Mouse (Mus musculus): Measurements from ENCODE around the gene Slc35f2. TPM values are rescaled to one million over a fixed set of nuclear protein-coding genes. Genes with fewer than 3 reads are reported as not detected.

The Slc35f2 gene
- total and polyA plus RNA-seq, 3 experiments = not detected

GRCm38 (mm10) chr9:53802921-53803320, 31.6 kb downstream of the Slc35f2 start:
- H3K4me3 ChIP-seq (ENCODE audit: control insufficient read depth in 1 of 2, insufficient read depth in 1 of 2, low read depth in 2 of 2, low read length in 2 of 2) = no peak overlapping the region
- no peaks in the 10 kb centered on the region for H3K9me3 ChIP-seq (replicated peaks; ENCODE audit: insufficient read depth, low read length)
- DNase-seq (ENCODE audit: low read depth, low spot score) = no peak
- TF ChIP-seq CHD1 (IDR thresholded peaks at IDR 0.05; ENCODE audit: low read depth, low read length) = no peak
- TF ChIP-seq EP300 (IDR thresholded peaks at IDR 0.05; ENCODE audit: low read depth in 1 of 2, low read length in 2 of 2) = no peak
- TF ChIP-seq POLR2AphosphoS5 (IDR thresholded peaks at IDR 0.05; ENCODE audit: borderline replicate concordance, low read depth, low read length) = no peak
- no peak for TF ChIP-seq NELFE (IDR thresholded peaks at IDR 0.05; ENCODE audit: low read depth, low read length)
- no peak for TF ChIP-seq JUND (IDR thresholded peaks at IDR 0.05; ENCODE audit: low read depth, low read length)
- no peak for TF ChIP-seq HCFC1 (IDR thresholded peaks at IDR 0.05; ENCODE audit: low read depth, low read length)
- no peak for TF ChIP-seq E2F4 (IDR thresholded peaks at IDR 0.05; ENCODE audit: borderline replicate concordance, low read depth, low read length)
- no peak for TF ChIP-seq TAL1 (IDR thresholded peaks at IDR 0.05; ENCODE audit: low read length)
- TF ChIP-seq MXI1 (IDR thresholded peaks at IDR 0.05; ENCODE audit: low read depth, low read length) = no peak
- TF ChIP-seq ZMIZ1 (IDR thresholded peaks at IDR 0.05; ENCODE audit: low read depth, low read length) = no peak
- TF ChIP-seq MAFK (IDR thresholded peaks at IDR 0.05; ENCODE audit: borderline replicate concordance, low read depth, low read length) = no peak
- TF ChIP-seq ELF1 (IDR thresholded peaks at IDR 0.05; ENCODE audit: low read depth, low read length) = no peak
- TF ChIP-seq UBTF (IDR thresholded peaks at IDR 0.05; ENCODE audit: borderline replicate concordance, insufficient read depth, low read depth, low read length) = no peak
- TF ChIP-seq KAT2A (conservative IDR thresholded peaks at IDR 0.05; ENCODE audit: low read depth, low read length) = no peak
- no peaks in the 10 kb centered on the region for H3K36me3 ChIP-seq (ENCODE audit: control insufficient read depth in 1 of 2, insufficient read depth in 2 of 2, low read length in 2 of 2)
- H3K79me2 ChIP-seq (ENCODE audit: control insufficient read depth, insufficient read depth, low read length, poor library complexity) = no peaks in the 10 kb centered on the region
- no peaks in the 10 kb centered on the region for H3K27me3 ChIP-seq (ENCODE audit: control insufficient read depth in 1 of 2, insufficient read depth in 2 of 2, low read length in 2 of 2)
- H3K9ac ChIP-seq (ENCODE audit: control insufficient read depth, low read depth, low read length, poor library complexity, severe bottlenecking) = no peak overlapping the region
- no peak overlapping the region for H3K27ac ChIP-seq (ENCODE audit: control insufficient read depth, low read depth, low read length)
- no peaks in the 10 kb centered on the region for H3K4me1 ChIP-seq (ENCODE audit: control insufficient read depth in 1 of 2, insufficient read depth in 2 of 2, low read length in 2 of 2)

GRCm38 (mm10) chr9:53806496-53807086, 35.3 kb downstream of the Slc35f2 start:
- H3K9me3 ChIP-seq (replicated peaks; ENCODE audit: insufficient read depth, low read length) = no peaks in the 10 kb centered on the region
- H3K9ac ChIP-seq (ENCODE audit: control insufficient read depth, low read depth, low read length, poor library complexity, severe bottlenecking) = no peak overlapping the region
- TF ChIP-seq GATA1 (IDR thresholded peaks at IDR 0.05; ENCODE audit: low read depth, low read length) = no peak
- TF ChIP-seq RAD21 (IDR thresholded peaks at IDR 0.05; ENCODE audit: low read depth, low read length) = no peak
- no peak for TF ChIP-seq SMC3 (IDR thresholded peaks at IDR 0.05; ENCODE audit: low read depth, low read length)
- TF ChIP-seq E2F4 (IDR thresholded peaks at IDR 0.05; ENCODE audit: borderline replicate concordance, low read depth, low read length) = no peak
- TF ChIP-seq MAFK (IDR thresholded peaks at IDR 0.05; ENCODE audit: borderline replicate concordance, low read depth, low read length) = no peak
- no peak for TF ChIP-seq POLR2AphosphoS2 (IDR thresholded peaks at IDR 0.05; ENCODE audit: low read length)
- no peak for TF ChIP-seq NRF1 (IDR thresholded peaks at IDR 0.05; ENCODE audit: insufficient read depth, low read depth, low read length, poor library complexity, severe bottlenecking)
- TF ChIP-seq KAT2A (conservative IDR thresholded peaks at IDR 0.05; ENCODE audit: low read depth, low read length) = no peak
- TF ChIP-seq CHD1 (IDR thresholded peaks at IDR 0.05; ENCODE audit: low read depth, low read length) = no peak
- TF ChIP-seq HCFC1 (IDR thresholded peaks at IDR 0.05; ENCODE audit: low read depth, low read length) = no peak
- TF ChIP-seq SIN3A (IDR thresholded peaks at IDR 0.05; ENCODE audit: low read length) = no peak
- TF ChIP-seq ZKSCAN1 (IDR thresholded peaks at IDR 0.05; ENCODE audit: low read depth, low read length) = no peak
- TF ChIP-seq POLR2AphosphoS5 (IDR thresholded peaks at IDR 0.05; ENCODE audit: borderline replicate concordance, low read depth, low read length) = no peak
- no peak for TF ChIP-seq MXI1 (IDR thresholded peaks at IDR 0.05; ENCODE audit: low read depth, low read length)
- TF ChIP-seq TCF12 (IDR thresholded peaks at IDR 0.05; ENCODE audit: low read depth, low read length) = no peak
- TF ChIP-seq MYC (IDR thresholded peaks at IDR 0.05; ENCODE audit: low read depth, low read length) = no peak
- no peak for TF ChIP-seq TBP (IDR thresholded peaks at IDR 0.05; ENCODE audit: low read depth, low read length)
- no peak for TF ChIP-seq JUND (IDR thresholded peaks at IDR 0.05; ENCODE audit: low read depth, low read length)
- TF ChIP-seq POLR2A (IDR thresholded peaks at IDR 0.05; ENCODE audit: control insufficient read depth in 1 of 2, insufficient read depth in 1 of 2, low read depth in 1 of 2, low read length in 2 of 2, poor library complexity in 1 of 2) = no peak
- TF ChIP-seq EP300 (IDR thresholded peaks at IDR 0.05; ENCODE audit: low read depth in 1 of 2, low read length in 2 of 2) = no peak
- H3K27me3 ChIP-seq (ENCODE audit: control insufficient read depth in 1 of 2, insufficient read depth in 2 of 2, low read length in 2 of 2) = no peaks in the 10 kb centered on the region
- H3K27ac ChIP-seq (ENCODE audit: control insufficient read depth, low read depth, low read length) = no peak overlapping the region
- H3K4me3 ChIP-seq (ENCODE audit: control insufficient read depth in 1 of 2, insufficient read depth in 1 of 2, low read depth in 2 of 2, low read length in 2 of 2) = no peak overlapping the region
- H3K79me2 ChIP-seq (ENCODE audit: control insufficient read depth, insufficient read depth, low read length, poor library complexity) = no peaks in the 10 kb centered on the region
- no peak for DNase-seq (ENCODE audit: low read depth, low spot score)
- no peaks in the 10 kb centered on the region for H3K36me3 ChIP-seq (ENCODE audit: control insufficient read depth in 1 of 2, insufficient read depth in 2 of 2, low read length in 2 of 2)
- H3K4me1 ChIP-seq (ENCODE audit: control insufficient read depth in 1 of 2, insufficient read depth in 2 of 2, low read length in 2 of 2) = no peaks in the 10 kb centered on the region
